Mouse (Mus musculus): Measurements from ENCODE around the gene Chtop. TPM values are rescaled to one million over a fixed set of nuclear protein-coding genes. Genes with fewer than 3 reads are reported as not detected.
A peak's percentile ranks its signal among the peaks of the same experiment; 100 is the strongest.

The Chtop gene
- polyA plus RNA-seq, 1 experiment from 2014 or later, result 90.9 TPM

DNA sequence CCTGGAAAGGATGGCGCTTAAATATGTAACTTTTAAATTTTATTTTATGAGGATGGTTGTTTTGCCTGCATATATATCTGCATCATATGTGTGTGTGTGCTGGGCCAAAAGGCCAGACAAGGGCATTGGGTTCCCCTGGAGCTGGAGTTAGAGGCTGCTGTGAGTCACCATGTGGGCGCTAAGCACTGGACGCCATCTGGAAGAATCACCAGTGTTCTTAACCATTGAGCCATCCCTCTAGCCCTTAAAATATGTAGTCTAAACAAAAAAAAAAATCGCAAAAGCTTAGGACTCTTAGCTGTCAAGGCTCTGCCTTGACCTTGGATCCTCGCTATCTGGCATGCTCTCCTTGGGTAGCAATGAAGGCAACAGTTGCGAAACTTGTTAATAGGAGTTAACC is 20.7 kb downstream of the Chtop start:
- ATAC-seq (replicated peaks; ENCODE audit: insufficient number of reproducible peaks, insufficient read depth, low FRiP score, low read depth), result no peak
- no peaks in the 10 kb centered on the region for H3K27me3 ChIP-seq
- 85% methylated on average over 6 of the region's 6 CpGs for WGBS
- no peaks in the 10 kb centered on the region for H3K9me3 ChIP-seq (replicated peaks)
- H3K9ac ChIP-seq, result no peak overlapping the region
- peaks cover 6% of the 10 kb centered on the region for H3K4me1 ChIP-seq (replicated peaks)
- H3K27ac ChIP-seq, result no peak overlapping the region
- H3K4me3 ChIP-seq, result no peak overlapping the region
- no peak overlapping the region for H3K4me2 ChIP-seq
- peaks cover 54% of the 10 kb centered on the region for H3K36me3 ChIP-seq

- Histone ChIP-seq H3K4me3 (no peak overlapping the region), H3K27ac (no peak overlapping the region), H3K27me3 (no peaks in the 10 kb centered on the region), H3K4me1 (replicated peaks) (peaks cover 6% of the 10 kb centered on the region), H3K9me3 (replicated peaks) (no peaks in the 10 kb centered on the region), H3K4me2 (no peak overlapping the region), H3K9ac (no peak overlapping the region), H3K36me3 (peaks cover 68% of the 10 kb centered on the region)
- 67% methylated on average over 5 of the region's 5 CpGs for WGBS
- no peak for ATAC-seq (replicated peaks; ENCODE audit: insufficient number of reproducible peaks, insufficient read depth, low FRiP score, low read depth)
Observed at GRCm38 (mm10) chr3:90486998-90487397, 22.3 kb downstream of the Chtop start.

- Histone ChIP-seq H3K9me3 (replicated peaks) (no peaks in the 10 kb centered on the region), H3K27me3 (no peaks in the 10 kb centered on the region)
- WGBS, result under 1% methylated on average over 45 of the region's 45 CpGs
Observed at GRCm38 (mm10) chr3:90475831-90476611, 33.3 kb downstream of the Chtop start, which contains the start of gene Ilf2. Gene Ilf2 (plus strand): TSS chr3:90476126.

GRCm38 (mm10) chr3:90475151-90475830 is 34.0 kb downstream of the Chtop start:
- peaks cover 9% of the 10 kb centered on the region for H3K4me1 ChIP-seq (replicated peaks)
- H3K9me3 ChIP-seq (replicated peaks), result no peaks in the 10 kb centered on the region
- H3K9ac ChIP-seq, result no peak overlapping the region
- H3K36me3 ChIP-seq, result peaks cover 20% of the 10 kb centered on the region; the same call in 1 of the 2 replicates
- H3K27ac ChIP-seq, result no peak overlapping the region
- H3K4me3 ChIP-seq, result peak overlapping the region; percentile 86
- no peak for ATAC-seq (replicated peaks; ENCODE audit: insufficient number of reproducible peaks, insufficient read depth, low FRiP score, low read depth)
- WGBS, result 37% methylated on average over 16 of the region's 16 CpGs
- peak overlapping the region; percentile 47 for H3K4me2 ChIP-seq
- no peaks in the 10 kb centered on the region for H3K27me3 ChIP-seq

More at GRCm38 (mm10) chr3:90475831-90476611, 33.3 kb downstream of the Chtop start, which contains the start of gene Ilf2:
- Histone ChIP-seq H3K4me3 (peak within 1 kb of the TSS; percentile 86), H3K4me2 (peak within 1 kb of the TSS; percentile 66), H3K4me1 (replicated peaks) (peaks cover 9% of the 10 kb centered on the region), H3K9ac (peak within 1 kb of the TSS; percentile 89), H3K36me3 (peaks cover 27% of the 10 kb centered on the region), H3K27ac (peak within 1 kb of the TSS; percentile 95)
- peak; percentile 99 for ATAC-seq (replicated peaks; ENCODE audit: insufficient number of reproducible peaks, insufficient read depth, low FRiP score, low read depth)

DNA sequence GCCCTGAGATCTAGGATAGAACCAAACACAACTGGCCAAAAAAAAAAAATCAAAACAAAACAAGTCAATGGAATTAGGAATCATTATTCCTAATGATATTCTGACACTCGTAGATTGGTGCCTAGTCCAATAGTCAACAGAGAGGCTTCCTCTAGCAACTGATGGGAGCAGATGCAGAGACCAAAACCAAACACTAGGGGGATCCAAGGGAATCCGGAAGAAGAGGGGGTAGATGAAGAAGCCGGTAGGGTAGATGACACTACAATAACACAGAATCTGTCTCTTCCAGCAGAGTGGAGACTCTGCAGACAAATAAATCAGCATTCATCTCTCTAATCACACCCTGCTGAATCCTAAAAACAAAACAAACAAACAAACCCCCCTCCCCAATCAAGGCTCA is 37.1 kb downstream of the Chtop start:
- Histone ChIP-seq H3K27me3 (0 out of 2 replicates have a peak, but pooled peaks cover 4% of the 10 kb centered on the region), H3K4me2 (no peak overlapping the region), H3K9ac (no peak overlapping the region), H3K36me3 (no peaks in the 10 kb centered on the region), H3K4me3 (no peak overlapping the region), H3K4me1 (replicated peaks) (peaks cover 6% of the 10 kb centered on the region), H3K27ac (no peak overlapping the region), H3K9me3 (replicated peaks) (no peaks in the 10 kb centered on the region)
- 27% methylated on average over 3 of the region's 3 CpGs for WGBS
- ATAC-seq (replicated peaks; ENCODE audit: insufficient number of reproducible peaks, insufficient read depth, low FRiP score, low read depth), result no peak

GRCm38 (mm10) chr3:90467618-90468300 is 41.5 kb downstream of the Chtop start:
- Histone ChIP-seq H3K4me3 (no peak overlapping the region), H3K4me2 (no peak overlapping the region), H3K27ac (no peak overlapping the region), H3K9ac (no peak overlapping the region), H3K27me3 (peaks cover 23% of the 10 kb centered on the region), H3K36me3 (no peaks in the 10 kb centered on the region), H3K4me1 (replicated peaks) (peaks cover 25% of the 10 kb centered on the region), H3K9me3 (replicated peaks) (no peaks in the 10 kb centered on the region)
- 91% methylated on average over 10 of the region's 10 CpGs for WGBS
- ATAC-seq (replicated peaks; ENCODE audit: insufficient number of reproducible peaks, insufficient read depth, low FRiP score, low read depth), result no peak

DNA sequence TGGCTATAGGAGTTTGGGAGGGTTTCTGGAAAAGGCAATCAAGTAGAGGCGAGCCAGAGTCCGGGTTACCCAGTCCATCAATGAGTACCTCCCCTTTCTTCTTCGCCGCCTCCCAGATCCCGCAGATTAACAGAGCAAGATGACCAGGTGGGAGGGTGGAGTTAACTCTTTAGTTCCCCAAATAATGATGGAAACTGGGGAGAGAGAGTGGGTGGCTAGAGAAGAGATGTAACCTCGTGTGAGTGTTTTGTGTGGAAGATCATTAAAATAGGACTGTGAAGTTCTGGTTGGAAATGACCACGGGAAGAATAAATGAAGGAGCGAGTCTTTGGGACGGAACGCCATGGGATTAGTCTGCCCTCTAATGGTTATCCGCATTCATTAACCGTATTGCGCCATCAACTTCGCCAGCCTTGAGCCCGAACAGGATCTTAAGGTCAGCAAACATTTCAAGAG is 43.0 kb downstream of the Chtop start:
- Histone ChIP-seq H3K36me3 (no peaks in the 10 kb centered on the region), H3K4me1 (replicated peaks) (peaks cover 30% of the 10 kb centered on the region), H3K27ac (peak overlapping the region; percentile 29; the same call in 1 of the 2 replicates), H3K9me3 (replicated peaks) (no peaks in the 10 kb centered on the region), H3K9ac (peak overlapping the region; percentile 63; the same call in 1 of the 2 replicates), H3K4me3 (peak overlapping the region; percentile 60), H3K4me2 (peak overlapping the region; percentile 87), H3K27me3 (peaks cover 25% of the 10 kb centered on the region)
- under 1% methylated on average over 15 of the region's 15 CpGs for WGBS
- ATAC-seq (replicated peaks; ENCODE audit: insufficient number of reproducible peaks, insufficient read depth, low FRiP score, low read depth), result peak; percentile 27

- no peaks in the 10 kb centered on the region for H3K36me3 ChIP-seq
- no peaks in the 10 kb centered on the region for H3K9me3 ChIP-seq (replicated peaks)
- WGBS, result under 1% methylated on average over 26 of the region's 49 CpGs
- ATAC-seq (replicated peaks; ENCODE audit: insufficient number of reproducible peaks, insufficient read depth, low FRiP score, low read depth), result peak; percentile 41
- H3K4me3 ChIP-seq, result peak within 1 kb of the TSS; percentile 60
- H3K4me2 ChIP-seq, result peak within 1 kb of the TSS; percentile 87
- peaks cover 30% of the 10 kb centered on the region for H3K27me3 ChIP-seq
- peaks cover 30% of the 10 kb centered on the region for H3K4me1 ChIP-seq (replicated peaks)
- H3K27ac ChIP-seq, result peak within 1 kb of the TSS; percentile 50
- H3K9ac ChIP-seq, result peak within 1 kb of the TSS; percentile 63
Observed at GRCm38 (mm10) chr3:90465686-90466310, 43.5 kb downstream of the Chtop start, which contains the start of gene Npr1. Gene Npr1 (minus strand): TSS chr3:90465866.

DNA sequence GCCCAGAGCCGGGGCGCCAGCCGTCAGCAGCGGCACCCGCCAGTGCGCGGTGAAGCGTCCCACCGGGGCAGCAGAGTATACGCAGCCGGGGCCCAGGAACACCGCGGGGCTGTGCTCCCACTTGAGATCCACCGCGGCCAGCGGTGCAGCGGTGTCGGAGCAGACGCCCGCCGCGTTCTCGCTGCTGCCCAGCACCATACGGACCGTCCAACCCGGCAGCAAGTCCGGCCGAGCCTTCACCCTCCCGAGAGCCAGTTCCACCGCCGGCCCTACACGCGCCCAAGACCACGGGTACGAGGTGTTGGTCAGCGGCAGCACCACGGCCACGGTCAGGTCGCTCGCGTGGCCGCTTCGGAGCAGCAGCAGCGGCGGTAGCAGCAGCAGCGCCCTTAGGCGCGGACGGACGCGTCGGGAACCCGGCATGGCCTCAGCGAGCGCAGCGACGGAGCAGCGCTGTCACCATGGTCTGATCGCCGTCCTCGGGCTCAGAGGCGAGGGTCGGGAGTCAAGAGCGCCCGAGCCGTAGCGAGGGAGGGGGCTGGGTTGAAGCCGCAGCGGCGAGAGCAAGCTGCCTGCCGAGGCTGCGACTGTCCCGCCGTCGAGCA is 44.1 kb downstream of the Chtop start:
- Histone ChIP-seq H3K27ac (peak overlapping the region; percentile 50), H3K27me3 (peaks cover 30% of the 10 kb centered on the region), H3K9me3 (replicated peaks) (no peaks in the 10 kb centered on the region), H3K4me1 (replicated peaks) (peaks cover 30% of the 10 kb centered on the region), H3K9ac (peak overlapping the region; percentile 63), H3K36me3 (no peaks in the 10 kb centered on the region), H3K4me3 (peak overlapping the region; percentile 60), H3K4me2 (peak overlapping the region; percentile 87)
- ATAC-seq (replicated peaks; ENCODE audit: insufficient number of reproducible peaks, insufficient read depth, low FRiP score, low read depth), result peak; percentile 35
- under 1% methylated on average over 75 of the region's 75 CpGs for WGBS

DNA sequence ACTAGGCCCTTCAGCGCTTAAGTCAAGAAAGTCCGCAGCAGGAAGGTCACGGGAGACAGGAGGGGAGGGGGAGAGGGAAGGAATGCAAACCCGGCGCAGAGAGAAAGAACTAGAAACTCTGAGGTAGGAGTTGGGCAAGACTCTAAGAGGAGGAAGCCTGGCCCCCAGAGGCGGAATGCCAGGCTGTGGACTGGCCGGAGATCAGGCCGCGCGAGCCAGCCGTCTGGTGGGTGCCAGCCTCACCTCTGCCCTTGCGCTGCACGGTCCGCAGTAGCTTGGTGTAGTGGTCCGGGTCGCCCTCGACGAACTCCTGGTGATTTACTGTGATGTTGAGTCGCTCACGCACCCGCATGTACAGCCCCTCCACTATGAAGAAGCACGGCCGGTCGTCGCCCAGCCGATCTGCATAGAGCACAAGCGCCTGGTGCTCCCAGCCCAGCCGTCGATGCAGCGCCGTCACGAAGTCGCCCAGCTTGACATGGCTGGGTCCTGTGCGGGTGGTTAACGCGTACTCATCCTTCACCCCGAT is 44.7 kb downstream of the Chtop start:
- Histone ChIP-seq H3K36me3 (no peaks in the 10 kb centered on the region), H3K27ac (peak overlapping the region; percentile 50; the same call in 1 of the 2 replicates), H3K4me1 (replicated peaks) (peaks cover 30% of the 10 kb centered on the region), H3K27me3 (peaks cover 30% of the 10 kb centered on the region), H3K9ac (peak overlapping the region; percentile 63), H3K4me3 (peak overlapping the region; percentile 60), H3K4me2 (peak overlapping the region; percentile 87), H3K9me3 (replicated peaks) (no peaks in the 10 kb centered on the region)
- ATAC-seq (replicated peaks; ENCODE audit: insufficient number of reproducible peaks, insufficient read depth, low FRiP score, low read depth), result 0 out of 2 replicates have a peak, but pooled peaks have one; percentile 8
- WGBS, result 14% methylated on average over 37 of the region's 37 CpGs

Measured in heart, embryonic 15.5 days (tissue).